Mouse (Mus musculus) stomach, embryonic 14.5 days (tissue): ENCODE results near the gene Mpp2. TPM values are rescaled to one million over a fixed set of nuclear protein-coding genes. Genes with fewer than 3 reads are reported as not detected.
A peak's percentile ranks its signal among the peaks of the same experiment; 100 is the strongest.

ENCODE experiments used
- ATAC-seq: fragments of 200-750 bp; cut with Nextera tagmentation; 2 replicates; pipeline ENCODE4 v1.8.0; 2017; ENCODE audit warnings: low read depth, moderate TSS enrichment; ENCODE audit not compliant: insufficient number of reproducible peaks, insufficient read depth, low FRiP score
- H3K27ac ChIP-seq: fragments of 300-500 bp; sonication (generic); 2 replicates; pipeline ENCODE4 v1.5.1; 2014; ENCODE audit warnings: mild to moderate bottlenecking, low read length, moderate library complexity, mixed read lengths
- H3K27me3 ChIP-seq: fragments of 300-500 bp; sonication (generic); 2 replicates; pipeline ENCODE4 v1.6.1; 2014; ENCODE audit warnings: low read length, control low read depth, mixed read lengths; ENCODE audit not compliant: control insufficient read depth, insufficient read depth
- H3K36me3 ChIP-seq: fragments of 300-500 bp; sonication (generic); 2 replicates; pipeline ENCODE4 v1.6.1; 2014; ENCODE audit warnings: mild to moderate bottlenecking, control low read depth, low read length, moderate library complexity, mixed read lengths; ENCODE audit not compliant: control insufficient read depth, insufficient read depth
- H3K4me1 ChIP-seq: fragments of 300-500 bp; sonication (generic); 2 replicates; pipeline ENCODE4 v1.6.1; 2014; ENCODE audit warnings: low read length, control low read depth, mixed read lengths; ENCODE audit not compliant: control insufficient read depth, insufficient read depth
- H3K4me2 ChIP-seq: fragments of 300-500 bp; sonication (generic); replicated peaks from 2 replicates; pipeline ENCODE4 v1.6.1; 2014; ENCODE audit warnings: low read depth, low read length, control low read depth
- H3K4me3 ChIP-seq: fragments of 300-500 bp; sonication (generic); 2 replicates; pipeline ENCODE4 v1.5.1; 2014; ENCODE audit warnings: low read depth, low read length, control low read depth
- H3K9ac ChIP-seq: fragments of 300-500 bp; sonication (generic); replicated peaks from 2 replicates; pipeline ENCODE4 v1.6.1; 2014; ENCODE audit warnings: low read depth, mild to moderate bottlenecking, control low read depth, low read length, moderate library complexity, mixed read lengths
- H3K9me3 ChIP-seq: fragments of 300-500 bp; sonication (generic); 2 replicates; pipeline ENCODE4 v1.6.1; 2016; ENCODE audit warnings: low read depth, low read length, control low read depth; ENCODE audit not compliant: control insufficient read depth
- WGBS: fragments of 180-500 bp; shearing (Covaris S2); extraction: QIAGEN DNeasy Blood & Tissue Kit; methylation state at CpG from one replicate; pipeline ENCODE4 v1.1.7; 2014; 5-methylcytosine and 5-hydroxymethylcytosine counted together
- polyA plus RNA-seq: library from polyadenylated mRNA; unstranded; fragments of >200 nt; fragmentation: Nextera tagmentation; extraction: Ambion mirVana; gene quantifications from 2 replicates; pipeline ENCODE4 v1.2.1, GENCODE M21; 2014

The Mpp2 gene
- polyA plus RNA-seq, result 8.4 and 8.5 TPM in 2 replicates

GRCm38 (mm10) chr11:102087931-102088898 is at the start of gene Mpp2:
TSS of gene Mpp2 (minus strand) at chr11:102088515.
- ATAC-seq, result peak; percentile 66
- H3K36me3 ChIP-seq, result no peaks in the 10 kb centered on the region
- peaks cover 11% of the 10 kb centered on the region; the same call in 1 of the 2 replicates for H3K4me1 ChIP-seq
- H3K9me3 ChIP-seq, result no peaks in the 10 kb centered on the region
- H3K9ac ChIP-seq, result peak within 1 kb of the TSS; percentile 48
- H3K27me3 ChIP-seq, result no peaks in the 10 kb centered on the region
- peak within 1 kb of the TSS; percentile 85 for H3K27ac ChIP-seq
- peak within 1 kb of the TSS; percentile 67 for H3K4me3 ChIP-seq
- peak within 1 kb of the TSS; percentile 97 for H3K4me2 ChIP-seq
- WGBS, result under 1% methylated on average over 49 of the region's 49 CpGs

DNA sequence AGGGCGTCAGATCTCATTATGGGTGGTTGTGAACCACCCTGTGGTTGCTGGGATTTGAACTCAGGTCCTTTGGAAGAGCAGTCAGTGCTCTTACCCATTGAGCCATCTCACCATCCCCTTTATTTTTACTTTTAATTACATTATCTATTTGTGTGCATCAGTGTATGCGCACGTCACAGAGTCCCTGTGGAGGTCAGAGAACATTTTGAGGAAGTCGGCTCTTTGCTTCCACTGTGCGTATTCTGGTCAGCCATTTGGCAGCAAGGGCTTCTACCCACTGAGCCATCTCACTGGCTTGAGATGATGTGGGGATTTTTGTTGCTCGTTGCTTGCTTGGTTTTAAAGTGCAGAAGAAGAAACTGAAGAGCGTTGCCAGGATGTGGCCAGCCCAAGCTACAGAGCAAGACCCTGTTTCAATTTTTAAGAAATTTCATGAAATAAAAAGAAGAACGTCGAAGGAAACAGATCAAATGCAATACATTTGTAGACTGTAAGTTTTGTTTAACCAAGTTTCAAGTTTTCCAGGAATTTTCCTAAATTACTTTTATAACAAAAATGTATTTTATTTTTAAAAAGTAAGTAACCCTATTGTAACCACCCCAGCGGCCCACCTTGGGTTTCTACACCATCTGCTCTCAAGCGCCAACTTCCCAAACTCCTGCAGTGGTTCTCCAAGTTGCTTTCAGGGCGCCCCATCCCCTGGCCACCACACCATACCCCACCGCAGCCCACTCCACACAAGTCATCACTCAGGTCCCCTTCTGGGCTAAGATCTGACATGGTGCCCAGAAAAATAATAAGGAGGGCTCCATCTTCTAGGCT is 49.5 kb upstream of the Mpp2 start:
- H3K4me1 ChIP-seq, result no peaks in the 10 kb centered on the region
- 0 out of 2 replicates have a peak, but pooled peaks have one; percentile 20 for ATAC-seq
- H3K9ac ChIP-seq, result no peak overlapping the region
- peak overlapping the region; percentile 41 for H3K4me2 ChIP-seq
- WGBS, result 43% methylated on average over 13 of the region's 13 CpGs
- no peak overlapping the region for H3K27ac ChIP-seq
- peak overlapping the region; percentile 14; the same call in 1 of the 2 replicates for H3K4me3 ChIP-seq
- no peaks in the 10 kb centered on the region for H3K9me3 ChIP-seq
- H3K36me3 ChIP-seq, result no peaks in the 10 kb centered on the region
- H3K27me3 ChIP-seq, result no peaks in the 10 kb centered on the region

DNA sequence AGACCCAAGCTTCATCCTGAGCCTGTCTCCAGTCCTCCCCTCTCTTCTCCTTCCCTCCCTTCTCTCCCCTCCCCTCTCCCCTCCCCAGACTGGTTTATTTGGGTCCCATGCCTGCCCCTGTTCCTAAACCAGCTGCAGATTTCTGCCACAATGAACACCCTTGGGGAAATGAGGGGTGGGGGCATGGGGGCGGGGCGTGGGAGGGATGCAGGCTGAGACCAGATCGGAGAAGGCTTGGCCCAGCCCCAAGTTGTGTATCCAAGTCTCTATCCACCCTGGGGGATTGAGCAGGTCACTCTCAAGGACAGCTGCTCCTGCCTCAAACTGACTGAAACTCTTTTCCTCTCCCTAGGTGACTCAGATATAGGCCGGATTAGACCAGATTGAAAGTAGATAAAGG is 46.2 kb upstream of the Mpp2 start:
- H3K27me3 ChIP-seq, result no peaks in the 10 kb centered on the region
- H3K4me2 ChIP-seq, result no peak overlapping the region
- H3K4me1 ChIP-seq, result no peaks in the 10 kb centered on the region
- 36% methylated on average over 4 of the region's 4 CpGs for WGBS
- no peak for ATAC-seq
- no peaks in the 10 kb centered on the region for H3K36me3 ChIP-seq
- no peak overlapping the region for H3K9ac ChIP-seq
- no peak overlapping the region for H3K4me3 ChIP-seq
- no peak overlapping the region for H3K27ac ChIP-seq
- H3K9me3 ChIP-seq, result no peaks in the 10 kb centered on the region

DNA sequence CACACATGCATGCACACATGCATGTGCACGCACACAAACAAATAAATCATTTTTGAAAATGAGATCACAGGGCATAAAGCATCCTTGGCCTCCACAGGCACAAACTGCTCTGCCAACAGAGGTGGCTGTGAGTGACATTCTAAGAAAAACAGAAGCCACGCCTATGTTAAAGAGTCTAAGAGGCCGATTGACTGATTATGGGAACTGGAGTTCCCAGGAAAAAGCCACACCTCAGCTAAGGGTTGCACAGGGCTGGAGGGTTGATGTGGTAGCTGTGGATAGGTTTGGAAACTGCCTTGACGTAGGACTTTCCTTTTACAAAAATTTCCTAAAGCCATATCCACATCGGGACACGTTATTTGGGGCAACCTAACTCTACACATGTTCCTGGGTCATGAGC is 29.1 kb upstream of the Mpp2 start:
- H3K27me3 ChIP-seq, result no peaks in the 10 kb centered on the region
- ATAC-seq, result no peak
- WGBS, result 67% methylated on average over 6 of the region's 6 CpGs
- H3K4me3 ChIP-seq, result no peak overlapping the region
- H3K4me1 ChIP-seq, result no peaks in the 10 kb centered on the region
- no peak overlapping the region for H3K9ac ChIP-seq
- no peaks in the 10 kb centered on the region for H3K36me3 ChIP-seq
- H3K4me2 ChIP-seq, result no peak overlapping the region
- H3K9me3 ChIP-seq, result no peaks in the 10 kb centered on the region
- H3K27ac ChIP-seq, result no peak overlapping the region

- 43% methylated on average over 8 of the region's 8 CpGs for WGBS
- no peak overlapping the region for H3K4me3 ChIP-seq
- H3K27ac ChIP-seq, result no peak overlapping the region
- no peaks in the 10 kb centered on the region for H3K27me3 ChIP-seq
- ATAC-seq, result no peak
- H3K9me3 ChIP-seq, result no peaks in the 10 kb centered on the region
- H3K4me1 ChIP-seq, result no peaks in the 10 kb centered on the region
- H3K9ac ChIP-seq, result no peak overlapping the region
- H3K36me3 ChIP-seq, result no peaks in the 10 kb centered on the region
- no peak overlapping the region for H3K4me2 ChIP-seq
Measured at GRCm38 (mm10) chr11:102116241-102116640, 27.9 kb upstream of the Mpp2 start.

- WGBS, result 69% methylated on average over 5 of the region's 5 CpGs
- H3K9me3 ChIP-seq, result no peaks in the 10 kb centered on the region
- H3K36me3 ChIP-seq, result no peaks in the 10 kb centered on the region
- no peak overlapping the region for H3K9ac ChIP-seq
- no peak overlapping the region for H3K4me2 ChIP-seq
- no peak for ATAC-seq
- H3K27ac ChIP-seq, result no peak overlapping the region
- no peaks in the 10 kb centered on the region for H3K4me1 ChIP-seq
- H3K27me3 ChIP-seq, result peaks cover 16% of the 10 kb centered on the region
- H3K4me3 ChIP-seq, result no peak overlapping the region
Measured at GRCm38 (mm10) chr11:102111576-102111975, 23.3 kb upstream of the Mpp2 start.

- Histone ChIP-seq H3K4me2 (no peak within 1 kb of the TSS; the same call in 1 of the 2 replicates), H3K9ac (no peak within 1 kb of the TSS), H3K27me3 (peaks cover 24% of the 10 kb centered on the region), H3K36me3 (no peaks in the 10 kb centered on the region), H3K4me3 (no peak within 1 kb of the TSS), H3K27ac (no peak within 1 kb of the TSS), H3K9me3 (no peaks in the 10 kb centered on the region), H3K4me1 (no peaks in the 10 kb centered on the region)
- ATAC-seq, result no peak
- 8% methylated on average over 8 of the region's 9 CpGs for WGBS
Measured at GRCm38 (mm10) chr11:102107732-102108131, 19.4 kb upstream of the Mpp2 start, which contains the start of gene Pyy. TSS of gene Pyy (minus strand) at chr11:102107832.

DNA sequence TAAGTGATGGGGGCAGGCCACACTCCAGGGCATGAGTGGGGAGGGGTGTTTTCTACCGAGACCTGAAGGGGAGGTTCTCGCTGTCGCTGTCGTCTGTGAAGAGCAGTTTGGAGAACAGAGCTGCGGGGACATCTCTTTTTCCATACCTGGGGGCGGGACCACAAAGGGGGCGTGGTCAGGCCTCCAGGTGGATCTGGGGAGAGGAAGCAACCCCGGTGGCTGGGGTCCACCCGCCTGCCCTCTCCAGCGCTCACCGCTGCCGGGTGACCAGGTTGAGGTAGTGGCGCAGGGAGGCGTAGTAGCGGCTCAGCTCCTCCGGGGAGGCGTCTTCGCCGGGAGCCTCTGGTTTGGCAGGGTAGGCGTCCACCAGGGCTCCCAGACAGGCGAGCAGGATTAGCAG is 18.6 kb upstream of the Mpp2 start:
- no peak overlapping the region; the same call in 1 of the 2 replicates for H3K4me2 ChIP-seq
- H3K9me3 ChIP-seq, result no peaks in the 10 kb centered on the region
- 0 out of 2 replicates have a peak, but pooled peaks cover 3% of the 10 kb centered on the region for H3K4me1 ChIP-seq
- peaks cover 24% of the 10 kb centered on the region for H3K27me3 ChIP-seq
- H3K9ac ChIP-seq, result no peak overlapping the region
- no peak overlapping the region for H3K4me3 ChIP-seq
- no peak overlapping the region for H3K27ac ChIP-seq
- no peaks in the 10 kb centered on the region for H3K36me3 ChIP-seq
- 1% methylated on average over 21 of the region's 21 CpGs for WGBS
- no peak for ATAC-seq
